Mouse (Mus musculus): ENCODE data around the gene Mien1. TPM values are rescaled to one million over a fixed set of nuclear protein-coding genes. Genes with fewer than 3 reads are reported as not detected.

Gene Mien1
- polyA plus RNA-seq, 1 experiment from 2014 or later: 65.3 TPM

DNA sequence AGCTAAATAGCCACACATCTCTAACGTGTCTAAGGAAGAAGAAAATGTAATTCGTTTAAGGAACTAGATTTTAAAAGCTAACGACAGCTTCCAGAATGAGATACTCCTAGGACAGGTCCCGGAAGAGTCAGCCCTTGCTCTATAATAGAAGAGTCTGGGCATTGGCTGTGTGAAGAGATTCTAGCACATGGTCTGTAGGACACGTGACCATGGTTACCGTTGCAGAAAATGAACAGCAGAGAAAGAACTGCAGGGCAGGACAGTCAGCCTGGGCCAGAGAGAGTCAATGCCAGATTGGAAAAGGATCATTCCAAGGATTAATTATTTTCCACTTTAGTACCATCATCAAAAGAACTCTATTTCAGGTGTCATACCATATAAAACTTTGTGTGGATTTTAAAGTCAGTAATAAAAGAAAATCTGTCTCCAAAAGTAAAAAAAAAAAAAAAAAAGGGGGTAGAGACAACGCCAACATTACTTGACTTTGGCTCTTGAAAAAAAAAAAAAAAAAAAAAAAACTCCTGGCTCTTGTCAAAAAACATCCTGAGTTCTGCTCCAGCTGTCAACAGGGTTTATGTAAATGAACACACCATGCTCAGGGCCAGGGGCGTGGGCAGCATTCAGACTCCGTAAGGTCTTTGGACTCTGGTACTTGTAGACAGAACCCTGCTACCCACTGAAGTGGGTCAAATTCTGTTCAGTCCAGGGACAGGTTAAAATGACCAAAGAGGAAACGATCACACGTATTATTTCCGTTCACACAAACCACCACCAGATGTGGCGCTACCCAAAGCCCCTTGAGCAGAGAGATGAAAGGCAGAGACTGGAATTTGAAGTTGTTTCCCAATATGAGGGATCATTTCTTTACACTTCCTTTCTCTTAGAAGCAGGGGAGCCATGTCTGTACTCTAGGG is 40.5 kb upstream of the Mien1 start:
- TF ChIP-seq CTCF (IDR thresholded peaks at IDR 0.05; ENCODE audit: low read depth): no peak
- H3K4me1 ChIP-seq (ENCODE audit: insufficient read depth): no peaks in the 10 kb centered on the region
- no peak overlapping the region for H3K4me2 ChIP-seq
- no peaks in the 10 kb centered on the region for H3K27me3 ChIP-seq (ENCODE audit: insufficient read depth, low read length)
- no peak overlapping the region for H3K9ac ChIP-seq
- H3K9me3 ChIP-seq (ENCODE audit: low read depth, low read length): no peaks in the 10 kb centered on the region
- DNase-seq (no peak), ATAC-seq (ENCODE audit: insufficient read depth) (no peak)
- no peaks in the 10 kb centered on the region for H3K36me3 ChIP-seq (ENCODE audit: insufficient read depth)
- no peak overlapping the region for H3K27ac ChIP-seq (ENCODE audit: low read depth)
- no peak overlapping the region for H3K4me3 ChIP-seq (ENCODE audit: low read depth, low read length)
- 78% methylated on average over 13 of the region's 13 CpGs for WGBS

DNA sequence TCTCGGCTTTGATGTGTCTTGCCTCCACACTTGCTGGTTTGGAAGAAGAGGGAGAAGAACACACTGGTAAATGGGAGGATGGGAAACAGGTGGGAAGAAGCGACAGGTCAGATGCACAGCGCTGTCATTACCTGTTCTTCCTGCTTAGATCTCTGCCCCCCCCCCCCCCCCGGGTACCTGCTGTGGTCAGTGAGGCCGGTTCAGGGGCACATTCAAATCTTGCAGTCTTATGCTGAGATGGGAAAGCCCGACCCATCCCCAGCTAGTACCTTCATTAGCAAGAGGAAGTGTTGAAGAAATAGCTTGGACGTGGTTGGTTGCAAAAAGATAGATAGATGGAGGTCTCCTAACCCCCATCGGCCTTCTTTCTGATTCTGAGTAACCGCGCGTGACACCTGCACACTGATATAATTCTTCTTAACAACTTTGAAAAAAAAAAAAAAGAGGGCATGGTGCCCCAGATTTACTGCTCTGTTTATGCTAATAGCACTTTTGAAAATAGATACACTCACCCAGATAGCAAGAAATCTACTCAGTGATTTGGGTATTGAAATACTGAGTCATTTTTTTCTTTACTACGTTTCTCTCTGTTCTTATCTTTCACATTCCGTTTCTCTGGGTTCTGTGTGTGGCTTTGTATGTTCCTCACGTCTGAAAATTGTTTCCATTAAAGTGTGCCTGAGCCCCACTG is 38.4 kb upstream of the Mien1 start:
- ATAC-seq (ENCODE audit: insufficient read depth) (no peak), DNase-seq (no peak)
- H3K4me2 ChIP-seq: no peak overlapping the region
- no peaks in the 10 kb centered on the region for H3K4me1 ChIP-seq (ENCODE audit: insufficient read depth)
- H3K9ac ChIP-seq: no peak overlapping the region
- 59% methylated on average over 14 of the region's 14 CpGs for WGBS
- H3K36me3 ChIP-seq (ENCODE audit: insufficient read depth): no peaks in the 10 kb centered on the region
- no peaks in the 10 kb centered on the region for H3K9me3 ChIP-seq (ENCODE audit: low read depth, low read length)
- H3K4me3 ChIP-seq (ENCODE audit: low read depth, low read length): no peak overlapping the region
- H3K27me3 ChIP-seq (ENCODE audit: insufficient read depth, low read length): no peaks in the 10 kb centered on the region
- no peak for TF ChIP-seq CTCF (IDR thresholded peaks at IDR 0.05; ENCODE audit: low read depth)
- H3K27ac ChIP-seq (ENCODE audit: low read depth): no peak overlapping the region

DNA sequence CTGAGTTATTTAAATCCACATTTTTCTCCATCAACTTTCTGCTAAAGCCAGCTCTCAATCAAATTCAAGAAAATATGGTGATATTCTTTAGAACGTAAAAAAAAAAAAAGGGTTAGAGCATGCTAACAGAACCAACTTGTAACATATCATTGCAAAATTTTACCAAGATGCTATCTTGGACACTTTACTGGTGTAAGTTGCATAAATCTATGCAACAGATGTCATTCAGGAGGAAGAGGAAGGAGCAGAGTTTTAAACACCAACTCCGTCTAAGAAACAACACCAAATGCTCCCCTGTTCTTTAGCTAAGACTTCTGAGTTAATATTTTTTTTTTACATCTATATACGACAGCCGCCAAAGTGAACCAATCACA is 37.6 kb upstream of the Mien1 start:
- Histone ChIP-seq H3K4me2 (no peak overlapping the region), H3K4me3 (ENCODE audit: low read depth, low read length) (no peak overlapping the region), H3K9me3 (ENCODE audit: low read depth, low read length) (no peaks in the 10 kb centered on the region), H3K27me3 (ENCODE audit: insufficient read depth, low read length) (no peaks in the 10 kb centered on the region), H3K27ac (ENCODE audit: low read depth) (no peak overlapping the region), H3K36me3 (ENCODE audit: insufficient read depth) (no peaks in the 10 kb centered on the region), H3K4me1 (ENCODE audit: insufficient read depth) (no peaks in the 10 kb centered on the region), H3K9ac (no peak overlapping the region)
- ATAC-seq (ENCODE audit: insufficient read depth): no peak
- WGBS: 73% methylated on average over 4 of the region's 4 CpGs
- DNase-seq: no peak
- no peak for TF ChIP-seq CTCF (IDR thresholded peaks at IDR 0.05; ENCODE audit: low read depth)

DNA sequence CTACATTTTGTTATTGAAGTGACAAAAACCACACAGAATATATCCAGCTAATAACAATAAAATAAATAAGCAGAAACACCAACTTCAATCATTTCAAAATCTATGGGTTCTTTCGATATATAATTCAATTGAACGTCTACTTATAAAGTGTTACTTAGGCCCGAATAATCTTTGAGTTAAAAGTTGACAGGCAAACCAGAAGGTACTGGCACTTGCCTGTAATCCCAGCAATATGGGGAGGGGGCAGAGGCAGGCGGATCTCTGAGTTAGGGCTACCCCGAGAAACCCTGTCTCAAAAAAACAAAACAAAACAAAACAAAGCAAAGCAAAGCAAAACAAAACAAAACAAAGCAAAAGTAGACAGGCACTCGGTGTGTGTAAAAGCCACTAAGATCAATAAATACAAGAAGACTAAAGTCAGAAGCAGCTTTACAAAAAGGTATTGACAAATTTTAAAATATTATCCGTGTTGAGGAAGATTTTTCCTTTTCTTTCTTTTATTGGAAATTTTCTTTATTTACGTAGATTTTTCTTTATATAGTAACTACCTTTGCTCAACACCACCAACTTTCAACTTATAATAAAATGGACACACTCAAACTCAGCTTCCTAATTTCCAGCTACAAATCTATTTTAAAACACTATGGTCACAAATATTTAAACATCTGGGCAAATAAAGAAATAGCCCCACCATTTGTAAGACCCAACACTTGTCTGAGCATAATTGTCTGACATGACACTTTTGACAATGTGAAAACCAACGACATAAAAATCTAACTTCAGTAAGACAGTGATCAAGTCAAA is 37.0 kb upstream of the Mien1 start:
- ATAC-seq (ENCODE audit: insufficient read depth) (no peak), DNase-seq (no peak)
- Histone ChIP-seq H3K27me3 (ENCODE audit: insufficient read depth, low read length) (no peaks in the 10 kb centered on the region), H3K27ac (ENCODE audit: low read depth) (no peak overlapping the region), H3K4me1 (ENCODE audit: insufficient read depth) (no peaks in the 10 kb centered on the region), H3K36me3 (ENCODE audit: insufficient read depth) (no peaks in the 10 kb centered on the region), H3K4me2 (no peak overlapping the region), H3K9me3 (ENCODE audit: low read depth, low read length) (no peaks in the 10 kb centered on the region), H3K4me3 (ENCODE audit: low read depth, low read length) (no peak overlapping the region), H3K9ac (no peak overlapping the region)
- WGBS: 83% methylated on average over 9 of the region's 9 CpGs
- no peak for TF ChIP-seq CTCF (IDR thresholded peaks at IDR 0.05; ENCODE audit: low read depth)

DNA sequence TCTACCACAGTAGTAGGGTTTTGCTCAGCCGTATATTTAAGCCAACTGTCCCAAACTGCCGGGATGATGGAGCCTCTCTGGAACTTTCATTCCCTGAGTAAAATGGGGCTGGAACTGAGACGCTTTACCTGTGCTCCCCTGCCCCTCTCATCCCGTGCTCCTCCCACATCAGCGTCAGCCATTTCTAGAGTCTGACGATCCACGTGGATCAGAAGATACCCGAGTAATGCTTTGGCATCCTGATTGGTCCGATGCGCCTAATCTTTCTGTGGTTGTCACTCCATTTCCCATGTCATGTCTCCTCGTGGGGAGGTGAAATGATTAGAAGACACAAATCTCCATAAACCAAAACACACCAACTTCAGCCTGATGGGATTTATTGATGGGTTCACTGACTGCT is 36.2 kb upstream of the Mien1 start:
- 79% methylated on average over 11 of the region's 11 CpGs for WGBS
- no peaks in the 10 kb centered on the region for H3K4me1 ChIP-seq (ENCODE audit: insufficient read depth)
- DNase-seq (no peak), ATAC-seq (ENCODE audit: insufficient read depth) (no peak)
- no peak overlapping the region for H3K27ac ChIP-seq (ENCODE audit: low read depth)
- no peak overlapping the region for H3K9ac ChIP-seq
- no peak overlapping the region for H3K4me3 ChIP-seq (ENCODE audit: low read depth, low read length)
- no peaks in the 10 kb centered on the region for H3K9me3 ChIP-seq (ENCODE audit: low read depth, low read length)
- no peaks in the 10 kb centered on the region for H3K36me3 ChIP-seq (ENCODE audit: insufficient read depth)
- no peaks in the 10 kb centered on the region for H3K27me3 ChIP-seq (ENCODE audit: insufficient read depth, low read length)
- no peak for TF ChIP-seq CTCF (IDR thresholded peaks at IDR 0.05; ENCODE audit: low read depth)
- no peak overlapping the region for H3K4me2 ChIP-seq

DNA sequence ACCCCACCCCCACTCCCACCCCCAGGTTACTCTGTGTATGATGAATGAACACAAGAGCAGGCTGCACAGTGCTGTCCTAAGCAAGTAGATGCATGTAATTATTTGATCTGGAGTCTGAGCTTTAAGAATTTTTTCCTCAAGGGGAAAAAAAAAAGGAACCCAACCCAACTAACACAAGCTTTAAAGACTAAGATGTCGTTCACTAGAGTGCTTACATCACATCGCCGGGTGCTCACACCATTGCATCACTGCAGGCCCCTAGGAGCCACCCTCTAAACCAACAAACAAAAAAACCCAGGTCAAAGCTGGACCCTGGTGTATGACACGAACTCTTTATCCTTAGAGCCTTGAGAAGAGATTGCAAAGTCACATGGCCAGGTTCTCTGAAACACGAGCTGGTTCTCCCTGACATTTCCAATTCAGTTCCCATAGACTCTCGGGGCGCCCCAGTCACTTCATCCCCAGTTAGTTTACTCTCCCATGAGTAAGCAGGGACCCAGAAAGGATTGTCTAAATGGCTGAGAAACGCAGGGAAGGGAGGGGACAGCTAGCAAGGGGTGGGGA is 35.2 kb upstream of the Mien1 start:
- no peak overlapping the region for H3K27ac ChIP-seq (ENCODE audit: low read depth)
- H3K36me3 ChIP-seq (ENCODE audit: insufficient read depth): no peaks in the 10 kb centered on the region
- no peaks in the 10 kb centered on the region for H3K4me1 ChIP-seq (ENCODE audit: insufficient read depth)
- no peak for DNase-seq
- no peak for TF ChIP-seq CTCF (IDR thresholded peaks at IDR 0.05; ENCODE audit: low read depth)
- no peak overlapping the region for H3K4me3 ChIP-seq (ENCODE audit: low read depth, low read length)
- WGBS: 46% methylated on average over 8 of the region's 8 CpGs
- H3K27me3 ChIP-seq (ENCODE audit: insufficient read depth, low read length): no peaks in the 10 kb centered on the region
- H3K9ac ChIP-seq: no peak overlapping the region
- ATAC-seq (ENCODE audit: insufficient read depth): no peak
- H3K9me3 ChIP-seq (ENCODE audit: low read depth, low read length): no peaks in the 10 kb centered on the region
- no peak overlapping the region for H3K4me2 ChIP-seq
